Mouse (Mus musculus) lung, postnatal 0 days (tissue): ENCODE results near the gene Camk1d.
"Not testable (repeated sequence)": the region's sequence is repeated elsewhere in the genome, so short reads cannot be mapped to it uniquely, and the experiment has no call there.

ENCODE experiments used
- CTCF ChIP-seq: IDR thresholded peaks from 2 replicates; pipeline ENCODE4 v1.5.1; 2016; ENCODE audit warnings: antibody characterized with exemption, mild to moderate bottlenecking
- EP300 ChIP-seq: IDR thresholded peaks from 2 replicates; pipeline ENCODE4 v1.6.1; 2016; ENCODE audit warnings: antibody characterized with exemption, mild to moderate bottlenecking, control low read depth

DNA sequence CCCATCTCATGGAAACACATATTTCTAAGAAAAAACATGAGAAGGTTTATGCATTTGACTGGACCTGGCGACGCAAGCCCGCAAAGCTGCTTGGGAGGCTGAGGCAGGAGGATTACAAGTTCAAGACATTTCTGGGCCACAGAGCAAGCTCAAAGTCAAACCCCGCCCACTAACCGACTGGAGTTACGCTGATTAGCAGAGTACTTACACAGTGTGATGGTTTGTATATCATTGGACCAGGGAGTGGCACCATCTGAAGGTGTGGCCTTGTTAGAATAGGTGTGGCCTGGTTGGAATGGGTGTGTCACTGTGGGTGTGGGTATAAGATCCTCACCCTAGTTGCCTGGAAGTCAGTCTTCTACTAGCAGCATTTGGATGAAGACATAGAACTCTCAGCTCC, 465.1 kb downstream of the Camk1d start:
- TF ChIP-seq CTCF, EP300: not testable (repeated sequence)
